Mouse (Mus musculus) embryonic fibroblast, embryonic 13.5 days (primary cell): ENCODE measurements around the gene Slk. TPM values are rescaled to one million over a fixed set of nuclear protein-coding genes. Genes with fewer than 3 reads are reported as not detected.

Source experiments
- H3K27ac ChIP-seq: 2 replicates; pipeline ENCODE4 v1.5.1; 2012; ENCODE audit warnings: low read length, control low read depth, inconsistent platforms; ENCODE audit not compliant: insufficient read depth
- H3K4me1 ChIP-seq: 2 replicates; pipeline ENCODE4 v1.6.1; 2011; ENCODE audit warnings: low read length; ENCODE audit not compliant: control insufficient read depth, insufficient read depth
- H3K4me3 ChIP-seq: 2 replicates; pipeline ENCODE4 v1.5.1; 2011; ENCODE audit warnings: mild to moderate bottlenecking, control low read depth, low read length; ENCODE audit not compliant: insufficient read depth
- CTCF ChIP-seq: IDR thresholded peaks from 2 replicates; pipeline ENCODE4 v1.5.1; 2011; ENCODE audit warnings: mild to moderate bottlenecking, control low read depth, low read length, moderate library complexity, borderline replicate concordance; ENCODE audit not compliant: insufficient read depth
- POLR2A ChIP-seq: IDR thresholded peaks from 2 replicates; pipeline ENCODE4 v1.6.1; 2011; ENCODE audit warnings: low read depth, mild to moderate bottlenecking, control low read depth, low read length, moderate library complexity
- polyA plus RNA-seq: library from polyadenylated mRNA; stranded (reverse); fragments of >200 nt; gene quantifications from 2 replicates; pipeline ENCODE4 v1.2.4, GENCODE M21; 2011; ENCODE audit warnings: low read depth; ENCODE audit not compliant: missing spikeins, insufficient read length

Slk gene
- polyA plus RNA-seq, 1 experiment: 65.6 TPM

GRCm38 (mm10) chr19:47613442-47613841 is 34.0 kb downstream of the Slk start:
- Histone ChIP-seq H3K4me3 (no peak overlapping the region), H3K27ac (no peak overlapping the region), H3K4me1 (peaks cover 1% of the 10 kb centered on the region; the same call in 1 of the 2 replicates)
- TF ChIP-seq POLR2A: no peak
- no peak for TF ChIP-seq CTCF

GRCm38 (mm10) chr19:47621478-47621877 is 42.0 kb downstream of the Slk start:
- Histone ChIP-seq H3K4me1 (no peaks in the 10 kb centered on the region), H3K4me3 (no peak overlapping the region), H3K27ac (no peak overlapping the region)
- no peak for TF ChIP-seq POLR2A
- no peak for TF ChIP-seq CTCF

GRCm38 (mm10) chr19:47624940-47625711 is 45.6 kb downstream of the Slk start:
- Histone ChIP-seq H3K4me1 (no peaks in the 10 kb centered on the region), H3K4me3 (no peak overlapping the region), H3K27ac (no peak overlapping the region)
- TF ChIP-seq POLR2A (no peak), CTCF (no peak)

- no peak overlapping the region for H3K4me3 ChIP-seq
- TF ChIP-seq POLR2A: no peak
- no peak for TF ChIP-seq CTCF
These were observed 48.0 kb downstream of the Slk start for GRCm38 (mm10) chr19:47627450-47627849.

GRCm38 (mm10) chr19:47629068-47629467 is 49.6 kb downstream of the Slk start:
- TF ChIP-seq POLR2A (no peak), CTCF (no peak)
- no peak overlapping the region for H3K27ac ChIP-seq
- H3K4me3 ChIP-seq: no peak overlapping the region
- H3K4me1 ChIP-seq: no peaks in the 10 kb centered on the region

More at GRCm38 (mm10) chr19:47627450-47627849, 48.0 kb downstream of the Slk start:
- H3K4me1 ChIP-seq: no peaks in the 10 kb centered on the region
- no peak overlapping the region for H3K27ac ChIP-seq

- TF ChIP-seq CTCF: no peak
- no peak for TF ChIP-seq POLR2A
- Histone ChIP-seq H3K27ac (no peak overlapping the region), H3K4me1 (no peaks in the 10 kb centered on the region), H3K4me3 (no peak overlapping the region)
These were observed 50.9 kb downstream of the Slk start for GRCm38 (mm10) chr19:47630381-47630780.

GRCm38 (mm10) chr19:47631799-47632198 is 52.3 kb downstream of the Slk start:
- Histone ChIP-seq H3K27ac (no peak overlapping the region), H3K4me3 (no peak overlapping the region), H3K4me1 (no peaks in the 10 kb centered on the region)
- TF ChIP-seq POLR2A: no peak
- no peak for TF ChIP-seq CTCF

- Histone ChIP-seq H3K27ac (no peak overlapping the region), H3K4me1 (no peaks in the 10 kb centered on the region), H3K4me3 (no peak overlapping the region)
- TF ChIP-seq POLR2A (no peak), CTCF (no peak)
These were observed 55.9 kb downstream of the Slk start for GRCm38 (mm10) chr19:47635380-47635779.

- no peak overlapping the region for H3K27ac ChIP-seq
- no peaks in the 10 kb centered on the region for H3K4me1 ChIP-seq
- TF ChIP-seq CTCF: no peak
- TF ChIP-seq POLR2A: no peak
- H3K4me3 ChIP-seq: no peak overlapping the region
These were observed 64.4 kb downstream of the Slk start for GRCm38 (mm10) chr19:47643910-47644309.

- Histone ChIP-seq H3K4me3 (no peak overlapping the region), H3K27ac (no peak overlapping the region), H3K4me1 (no peaks in the 10 kb centered on the region)
- no peak for TF ChIP-seq POLR2A
- TF ChIP-seq CTCF: no peak
These were observed 66.1 kb downstream of the Slk start for GRCm38 (mm10) chr19:47645583-47645982.

- no peak overlapping the region for H3K27ac ChIP-seq
- H3K4me3 ChIP-seq: no peak overlapping the region
- no peaks in the 10 kb centered on the region for H3K4me1 ChIP-seq
- TF ChIP-seq CTCF: no peak
- no peak for TF ChIP-seq POLR2A
These were observed 67.1 kb downstream of the Slk start for GRCm38 (mm10) chr19:47646508-47647120.
